Mouse (Mus musculus) gastrocnemius, adult 8-10 months (tissue): ENCODE results near the gene Cep126. TPM values are rescaled to one million over a fixed set of nuclear protein-coding genes. Genes with fewer than 3 reads are reported as not detected.

ENCODE experiments used
- total RNA-seq, 4 experiments: library from RNA; stranded (reverse); gene quantifications; 2 replicates each; pipeline ENCODE4 v1.2.4; 2022

The Cep126 gene
- total RNA-seq, 4 experiments from 2014 or later = 0.79 to 1.1 (median 1.1) TPM

Other genes with a start within 250 kb of the Cep126 start
- gene Yap1, start 129.7 kb downstream of the Cep126 start, total RNA-seq = 10 to 100 TPM; 34.6 to 42.5 (median 36.6) TPM
- under 1 TPM in 1 of 4 experiments, not detected in 3; 0.39 TPM for gene Cfap300, start 91.5 kb downstream of the Cep126 start, total RNA-seq